Mouse (Mus musculus) forebrain, embryonic 11.5 days (tissue): ENCODE measurements at regions not wholly inside any gene's neighbourhood (a gene's known extent, or its start where the extent isn't known, plus 50 kb on each side); places are given as distances from the start of the nearest gene placed in this dataset. TPM values are rescaled to one million over a fixed set of nuclear protein-coding genes. Genes with fewer than 3 reads are reported as not detected.

ENCODE experiments used
- microRNA-seq: library from miRNA; unstranded; fragments of <30 nt; microRNA quantifications from one replicate; pipeline ENCODE4, GENCODE M21; 2016; ENCODE audit not compliant: insufficient number of aligned reads

Small RNA genes in the stretch of these regions (microRNA-seq; reads per million reads assigned to microRNA genes)
- gene Gm24587 (not detected), gene Mir3966 (not detected)
